Mouse (Mus musculus) megakaryocyte-erythroid progenitor cell, adult 5-6 weeks (primary cell): ENCODE data around the gene AI413582. TPM values are rescaled to one million over a fixed set of nuclear protein-coding genes. Genes with fewer than 3 reads are reported as not detected.

Source experiments
- ATAC-seq: replicated peaks from 2 replicates; pipeline ENCODE4 v1.8.0; 2016; ENCODE audit warnings: mild to moderate bottlenecking, inconsistent platforms; ENCODE audit not compliant: severe bottlenecking, poor library complexity, low FRiP score, low TSS enrichment
- total RNA-seq, 2 experiments: library from RNA; stranded (forward) in 1 of 2; stranded (reverse) in 1 of 2; fragments of 200-1000, 215-1000 nt in 1 of 2; fragments of >200 nt in 1 of 2; fragmentation: Nextera tagmentation in 1 of 2; gene quantifications; 2 replicates each; pipeline ENCODE4 v1.2.3; 2014 to 2017

The AI413582 gene
- total RNA-seq, 2 experiments from 2014 or later: 8.7 to 14.3 TPM

DNA sequence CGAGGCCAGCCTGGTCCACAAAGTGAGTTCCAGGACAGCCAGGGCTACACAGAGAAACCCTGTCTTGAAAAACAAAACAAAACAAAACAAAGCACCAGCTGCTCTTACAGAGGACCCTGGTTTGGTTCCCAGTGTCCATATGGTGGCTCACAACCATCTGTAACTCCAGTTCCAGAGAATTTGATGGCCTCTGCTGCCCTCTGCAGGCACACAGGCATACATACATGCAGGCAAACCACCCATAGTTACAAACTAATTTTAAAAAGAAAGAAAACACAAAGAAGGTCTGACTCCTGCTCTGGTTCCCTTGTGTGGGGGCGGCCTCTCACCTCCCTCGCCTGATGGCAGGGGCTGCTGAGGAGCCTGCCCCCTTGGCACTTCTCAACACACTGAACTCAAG, 32.2 kb downstream of the AI413582 start:
- no peak for ATAC-seq

DNA sequence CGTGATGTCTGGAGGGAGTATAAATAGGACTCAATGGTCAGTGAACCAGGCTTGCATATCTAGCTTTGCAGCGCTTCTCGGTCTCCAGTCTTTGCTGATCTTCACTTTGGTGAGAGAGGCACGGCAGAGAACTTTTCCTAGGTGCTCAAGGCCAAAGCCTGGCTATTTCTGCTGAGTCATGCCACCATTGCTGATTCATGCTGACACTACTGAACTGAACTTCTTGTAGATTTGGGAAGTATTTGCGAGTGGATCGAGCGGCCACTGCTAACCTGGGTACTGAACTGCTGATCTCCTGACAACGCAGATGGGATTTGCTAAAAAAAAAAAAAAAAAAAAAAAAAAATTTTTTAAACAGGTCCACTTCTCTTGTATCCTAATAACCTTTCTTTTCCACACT, 33.5 kb downstream of the AI413582 start:
- ATAC-seq: no peak

DNA sequence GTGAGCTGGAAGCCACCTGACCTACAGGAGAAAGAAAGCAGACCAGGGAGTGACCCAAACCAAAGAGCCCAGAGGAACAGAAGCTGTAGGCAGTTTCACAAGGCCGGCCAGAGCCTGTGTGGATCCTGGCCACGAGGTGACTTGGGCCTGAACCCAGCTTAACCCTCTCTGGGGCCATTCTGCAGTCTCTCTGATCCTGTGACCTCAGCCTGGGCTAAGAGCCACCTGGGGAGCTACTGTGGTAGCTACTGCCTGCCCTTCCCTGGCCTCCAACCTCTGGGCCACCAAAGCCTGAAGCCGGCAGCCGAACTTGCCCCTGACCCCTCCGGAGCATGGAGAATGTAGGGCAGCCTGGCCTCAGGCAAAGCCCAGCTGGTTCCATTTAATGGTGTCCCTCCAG, 36.8 kb downstream of the AI413582 start:
- ATAC-seq: no peak

DNA sequence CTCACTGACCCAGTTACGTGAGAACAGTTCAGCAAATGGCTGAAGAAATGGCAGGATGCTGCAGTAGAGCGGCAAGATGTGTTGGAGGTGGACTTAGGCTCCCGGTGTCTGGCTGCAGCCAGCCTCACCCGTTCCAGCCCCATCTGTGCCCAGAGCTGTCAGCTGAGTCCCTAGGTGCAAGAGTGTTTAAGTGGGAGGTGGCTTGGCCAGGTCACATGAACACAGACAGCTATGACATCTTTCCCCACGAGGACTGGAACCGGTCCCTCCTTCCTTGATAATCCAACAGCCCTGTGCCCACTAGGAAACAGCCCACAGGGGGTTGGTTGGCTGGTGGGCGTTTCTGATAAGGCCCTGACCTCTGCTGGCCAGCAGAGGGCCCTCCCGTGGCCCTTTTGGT, 37.5 kb downstream of the AI413582 start:
- ATAC-seq: 0 out of 2 replicates have a peak, but pooled peaks have one; percentile 10

DNA sequence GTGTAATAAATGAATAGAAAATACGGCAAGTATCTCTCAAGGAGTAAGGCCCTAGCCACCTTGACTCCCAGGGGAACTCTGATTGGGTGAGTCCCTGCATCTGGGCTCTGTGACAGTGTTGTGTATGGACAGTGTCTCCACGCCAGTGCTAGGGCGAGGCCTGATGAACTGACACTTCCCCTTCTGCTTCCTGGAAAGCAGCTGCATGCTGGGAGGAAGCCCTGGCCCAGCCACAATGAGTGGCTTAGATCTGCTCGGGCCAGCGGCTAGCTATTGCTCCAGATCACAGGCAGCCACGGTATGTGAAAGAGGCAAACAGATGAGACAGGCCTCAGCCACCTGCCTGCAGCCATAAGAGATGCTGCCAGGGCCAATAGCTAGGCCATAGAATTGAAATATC, 38.4 kb downstream of the AI413582 start:
- no peak for ATAC-seq

DNA sequence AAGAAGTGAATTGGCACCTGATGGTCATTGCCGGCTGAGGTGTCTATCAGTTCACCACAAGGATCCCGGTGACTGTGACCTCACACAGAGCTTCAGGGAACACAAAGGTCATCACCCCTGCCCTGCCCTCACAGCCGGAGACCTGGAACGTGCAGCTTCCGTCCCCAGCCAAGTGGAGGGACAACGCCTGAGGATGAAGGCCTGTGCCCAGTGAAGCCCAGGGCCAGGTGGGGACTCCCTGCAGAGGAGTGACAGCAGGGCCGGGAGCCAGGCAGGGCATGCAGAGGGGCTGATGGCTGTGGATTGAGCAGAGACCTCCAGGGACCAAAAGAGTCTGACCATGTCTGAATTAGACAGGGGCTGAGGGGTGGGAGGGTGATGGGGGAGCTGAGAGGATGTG, 42.4 kb downstream of the AI413582 start:
- no peak for ATAC-seq

DNA sequence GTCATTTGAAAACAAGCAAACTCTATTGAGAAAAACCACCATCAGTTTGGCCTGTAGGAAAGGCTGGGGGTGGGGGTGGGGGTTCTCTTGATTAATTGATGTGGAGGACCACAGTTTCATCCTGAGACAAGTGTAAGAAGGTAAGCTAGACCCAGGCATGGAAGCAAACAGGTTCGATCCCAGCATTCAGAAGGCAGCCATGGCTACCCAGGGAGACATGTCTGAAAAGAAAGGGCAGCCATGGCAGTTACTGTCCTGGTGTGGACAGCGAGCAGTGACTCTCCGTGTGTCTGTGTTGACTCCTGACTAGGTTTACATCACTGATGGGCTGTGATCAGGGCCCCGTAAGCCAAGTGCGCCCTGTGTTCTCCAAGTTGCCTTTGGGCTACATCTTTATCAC, 44.3 kb downstream of the AI413582 start, which contains the start of gene Grm4:
TSS of gene Grm4 (minus strand) at position 101 of the 400 bp plus-strand sequence.
- no peak for ATAC-seq

DNA sequence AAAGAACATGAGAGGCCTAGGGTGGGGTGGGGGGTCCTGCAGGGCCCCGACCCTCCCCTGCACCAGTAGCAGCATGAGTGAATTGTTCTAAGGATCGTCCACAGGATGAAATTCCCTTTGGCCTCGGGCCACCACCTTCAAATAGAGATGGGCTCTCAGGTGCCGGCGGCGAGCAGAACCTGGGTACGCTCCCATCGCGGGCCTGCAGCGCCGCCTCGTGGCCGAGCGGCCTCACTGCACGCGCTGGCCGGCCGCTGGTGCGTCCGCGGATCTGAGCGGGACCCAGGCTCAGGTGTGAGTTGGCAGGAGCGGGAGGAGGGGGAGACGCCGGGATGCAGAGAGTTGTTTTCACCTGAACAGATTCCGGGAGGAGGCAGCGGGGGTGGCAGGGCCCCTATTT, 45.0 kb downstream of the AI413582 start:
- ATAC-seq: peak; percentile 31; the same call in 1 of the 2 replicates

DNA sequence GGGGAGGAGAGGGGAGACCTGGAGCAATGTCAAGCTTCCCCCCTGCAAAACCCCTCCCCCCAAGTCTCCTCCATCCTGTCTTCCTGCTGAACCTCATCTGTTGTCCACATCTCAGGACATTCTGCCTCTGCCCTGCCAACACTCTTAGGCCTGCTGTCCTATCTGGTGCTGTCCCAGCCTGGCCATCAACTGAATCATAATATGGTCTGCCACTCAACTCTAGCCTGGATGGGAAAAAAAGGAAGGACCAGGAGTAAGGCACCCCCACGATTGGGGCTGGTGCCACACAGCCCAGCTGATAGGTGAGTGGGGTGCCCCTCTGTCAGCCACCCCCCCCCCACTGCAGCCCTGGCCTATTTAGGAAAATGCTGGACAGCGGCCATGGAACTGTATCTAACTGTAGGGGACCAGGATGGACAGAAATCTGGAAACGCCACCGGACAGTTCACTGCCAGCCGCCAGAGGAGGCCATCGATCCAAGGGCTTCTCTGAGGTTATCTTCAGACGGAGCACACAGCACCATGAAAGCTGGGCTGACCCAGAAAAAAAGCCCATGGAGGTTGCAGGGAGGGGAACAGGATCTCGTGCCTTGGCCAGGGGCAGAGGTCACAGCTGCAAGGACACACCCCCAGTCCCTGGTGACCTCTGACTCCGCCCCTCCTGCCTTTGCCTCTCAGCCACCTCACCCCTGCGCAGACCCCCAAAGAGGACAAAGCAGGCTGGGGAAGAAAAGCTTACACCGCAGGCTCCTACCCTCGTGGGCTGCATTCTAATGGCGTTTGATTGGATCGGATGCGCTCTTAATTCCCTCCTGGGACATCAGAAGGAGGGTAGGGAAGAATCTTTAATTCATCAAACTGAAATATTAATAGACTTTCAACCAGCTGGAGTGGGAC, 46.6 kb downstream of the AI413582 start:
- no peak for ATAC-seq

DNA sequence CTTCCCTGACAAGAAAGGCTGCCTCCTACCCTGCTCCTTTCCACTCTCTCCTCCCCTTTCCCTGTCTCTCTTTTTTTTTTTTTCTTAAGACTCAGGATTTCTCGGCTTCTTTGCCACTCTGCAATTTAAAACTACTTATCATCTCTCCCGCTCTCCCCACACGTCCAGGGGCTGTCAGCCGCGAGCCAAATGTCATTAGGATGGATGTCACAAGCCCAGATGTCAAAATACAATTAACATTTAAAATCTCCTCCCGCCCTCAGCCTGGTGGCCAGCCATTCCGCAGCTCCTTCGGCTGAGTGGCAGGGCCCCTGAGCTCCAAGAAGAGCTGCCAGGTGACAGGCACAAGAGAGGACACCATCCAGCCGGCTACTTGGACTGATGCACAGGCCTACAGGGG, 47.3 kb downstream of the AI413582 start:
- ATAC-seq: no peak

DNA sequence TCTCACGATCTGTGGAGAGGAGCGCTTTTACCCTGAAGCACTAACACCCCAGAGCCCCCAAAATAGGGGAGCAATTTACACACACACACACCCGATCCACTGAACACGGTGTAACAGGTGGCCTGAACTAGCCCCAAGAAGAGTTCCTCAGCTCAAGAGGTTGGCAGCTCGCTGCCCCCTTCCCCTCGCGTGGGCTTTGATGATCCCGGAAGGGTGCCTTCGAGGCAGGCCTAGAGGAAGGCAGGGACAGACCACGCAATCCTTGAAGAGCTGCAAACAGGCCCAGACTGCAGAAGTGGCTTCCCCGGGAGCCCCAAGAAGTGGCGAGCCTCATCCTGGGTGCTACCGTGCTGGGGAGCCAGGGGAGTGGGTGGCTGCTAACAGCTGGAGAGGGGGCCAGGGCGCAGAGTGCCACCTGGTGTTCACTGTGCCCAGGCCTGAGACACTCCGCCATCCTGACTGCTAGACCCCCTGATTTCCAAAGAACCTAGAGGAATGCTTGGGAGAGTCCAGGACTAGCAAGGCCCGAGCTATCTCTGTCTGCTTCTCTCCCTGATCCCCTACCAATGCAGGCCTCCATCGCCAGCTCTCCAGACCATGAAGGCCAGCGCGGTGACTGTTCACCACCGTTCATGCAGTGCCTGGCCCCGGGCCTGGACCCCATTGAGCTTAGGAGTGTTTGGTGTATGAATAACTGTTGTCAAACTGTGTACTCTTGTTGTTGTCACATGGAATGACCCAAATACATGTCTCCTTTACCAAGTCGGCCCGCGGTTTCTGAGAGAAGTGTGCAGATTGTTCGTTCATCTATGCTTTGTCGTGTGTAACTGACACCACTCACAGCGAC, 51.4 kb downstream of the AI413582 start:
- ATAC-seq: no peak

Other genes starting within 250 kb of the AI413582 start
- gene Grm4, start 44.4 kb downstream of the AI413582 start, total RNA-seq (2014; fragmentation: Nextera tagmentation): not detected in 2 replicates
- not detected in 2 replicates for gene Grm4, start 44.4 kb downstream of the AI413582 start, total RNA-seq (2017)
- gene Hmga1, start 9.3 kb downstream of the AI413582 start, total RNA-seq (2014; fragmentation: Nextera tagmentation): 271 and 334 TPM in 2 replicates
- 97.8 and 182 TPM in 2 replicates for gene Hmga1, start 9.3 kb downstream of the AI413582 start, total RNA-seq (2017)
- gene Nudt3, start 57.7 kb upstream of the AI413582 start, total RNA-seq (2014; fragmentation: Nextera tagmentation): 78.3 and 78.9 TPM in 2 replicates
- 143 and 144 TPM in 2 replicates for gene Nudt3, start 57.7 kb upstream of the AI413582 start, total RNA-seq (2017)
- gene RPS10-NUDT3, start 69.5 kb upstream of the AI413582 start, total RNA-seq (2014; fragmentation: Nextera tagmentation): not detected in 2 replicates
- gene RPS10-NUDT3, start 69.5 kb upstream of the AI413582 start, total RNA-seq (2017): not detected in 2 replicates
- gene Rps10, start 70.9 kb upstream of the AI413582 start, total RNA-seq (2014; fragmentation: Nextera tagmentation): 2,733 and 3,098 TPM in 2 replicates
- gene Rps10, start 70.9 kb upstream of the AI413582 start, total RNA-seq (2017): 2,912 and 3,218 TPM in 2 replicates
- 0.64 TPM in 1 of 2 replicates, not detected in the other for gene Pacsin1, start 89.8 kb upstream of the AI413582 start, total RNA-seq (2014; fragmentation: Nextera tagmentation)
- 0.11 TPM in 1 of 2 replicates, not detected in the other for gene Pacsin1, start 89.8 kb upstream of the AI413582 start, total RNA-seq (2017)
- not detected in 2 replicates for gene Spdef, start 163.2 kb upstream of the AI413582 start, total RNA-seq (2014; fragmentation: Nextera tagmentation)
- gene Spdef, start 163.2 kb upstream of the AI413582 start, total RNA-seq (2017): not detected in 2 replicates